Mouse (Mus musculus) ES-E14 (cell line): ENCODE measurements around the gene Rad51b. TPM values are rescaled to one million over a fixed set of nuclear protein-coding genes. Genes with fewer than 3 reads are reported as not detected.

Experiments used
- DNase-seq: peaks from one replicate; pipeline ENCODE4 v3.0.0-alpha.2; 2013; ENCODE audit warnings: low read depth, low spot score
- H3K27ac ChIP-seq: 2 replicates; pipeline ENCODE4 v1.5.1; 2012; ENCODE audit warnings: low read depth, mild to moderate bottlenecking, low read length, moderate library complexity, mixed read lengths; ENCODE audit not compliant: poor library complexity, insufficient read depth, severe bottlenecking
- H3K36me3 ChIP-seq: 2 replicates; pipeline ENCODE4 v1.6.1; 2012; ENCODE audit warnings: mild to moderate bottlenecking, low read length, moderate library complexity, mixed read lengths; ENCODE audit not compliant: control insufficient read depth, poor library complexity, insufficient read depth, severe bottlenecking
- H3K4me1 ChIP-seq, 2 experiments: fragments of 150-350 bp in 1 of 2; sonication (generic) in 1 of 2; 2 replicates each; pipeline ENCODE4 v1.6.1; 2012; ENCODE audit warnings: low read length in 2 of 2, mild to moderate bottlenecking in 1 of 2, mixed read lengths in 1 of 2; ENCODE audit not compliant: control insufficient read depth in 2 of 2, insufficient read depth in 2 of 2, poor library complexity in 1 of 2
- H3K4me3 ChIP-seq, 2 experiments: fragments of 150-350 bp in 1 of 2; sonication (generic) in 1 of 2; 2 replicates each; pipeline ENCODE4 v1.5.1; 2012; ENCODE audit warnings: low read length in 2 of 2, low read depth in 1 of 2, mild to moderate bottlenecking in 1 of 2, mixed read lengths in 1 of 2; ENCODE audit not compliant: insufficient read depth in 1 of 2, poor library complexity in 1 of 2, severe bottlenecking in 1 of 2
- H3K9ac ChIP-seq: 2 replicates; pipeline ENCODE4 v1.6.1; 2012; ENCODE audit warnings: low read depth, mild to moderate bottlenecking, low read length, mixed read lengths; ENCODE audit not compliant: poor library complexity, insufficient read depth, severe bottlenecking
- H3K9me3 ChIP-seq: fragments of 150-350 bp; sonication (generic); 2 replicates; pipeline ENCODE4 v1.6.1; 2012; ENCODE audit warnings: low read depth, mild to moderate bottlenecking, low read length; ENCODE audit not compliant: control insufficient read depth, insufficient read depth
- CHD2 ChIP-seq: IDR thresholded peaks from 2 replicates; pipeline ENCODE4 v1.6.1; 2014; ENCODE audit warnings: mild to moderate bottlenecking, low read depth, low read length, inconsistent platforms
- HCFC1 ChIP-seq: IDR thresholded peaks from 2 replicates; pipeline ENCODE4 v1.6.1; 2012; ENCODE audit warnings: low read length, inconsistent platforms, borderline replicate concordance; ENCODE audit not compliant: insufficient read depth
- MAFK ChIP-seq: IDR thresholded peaks from 2 replicates; pipeline ENCODE4 v1.6.1; 2014; ENCODE audit warnings: mild to moderate bottlenecking, low read depth, low read length, inconsistent platforms; ENCODE audit not compliant: insufficient read depth
- ZC3H11A ChIP-seq: IDR thresholded peaks from 2 replicates; pipeline ENCODE4 v1.6.1; 2012; ENCODE audit warnings: low read depth, mild to moderate bottlenecking, inconsistent platforms, low read length, borderline replicate concordance
- ZNF384 ChIP-seq: IDR thresholded peaks from 2 replicates; pipeline ENCODE4 v1.6.1; 2012; ENCODE audit warnings: low read depth, low read length, inconsistent platforms
- in situ Hi-C, 2 experiments: fragments of 600-800 bp; cut with MboI; formaldehyde crosslinking; loops; one replicate each; pipeline ENCODE4 v1.15.1; 2025; ENCODE audit warnings: low sequenced_read_pairs in 2 of 2, inconsistent platforms in 1 of 2; ENCODE audit not compliant: unreplicated experiment in 2 of 2
- total RNA-seq: library from RNA; depleted of rRNA; stranded (reverse); fragments of 300-350 nt; gene quantifications from 2 replicates; pipeline ENCODE4 v1.2.3, GENCODE M21; 2012

Rad51b gene
- total RNA-seq, 1 experiment = 6.7 TPM

DNA sequence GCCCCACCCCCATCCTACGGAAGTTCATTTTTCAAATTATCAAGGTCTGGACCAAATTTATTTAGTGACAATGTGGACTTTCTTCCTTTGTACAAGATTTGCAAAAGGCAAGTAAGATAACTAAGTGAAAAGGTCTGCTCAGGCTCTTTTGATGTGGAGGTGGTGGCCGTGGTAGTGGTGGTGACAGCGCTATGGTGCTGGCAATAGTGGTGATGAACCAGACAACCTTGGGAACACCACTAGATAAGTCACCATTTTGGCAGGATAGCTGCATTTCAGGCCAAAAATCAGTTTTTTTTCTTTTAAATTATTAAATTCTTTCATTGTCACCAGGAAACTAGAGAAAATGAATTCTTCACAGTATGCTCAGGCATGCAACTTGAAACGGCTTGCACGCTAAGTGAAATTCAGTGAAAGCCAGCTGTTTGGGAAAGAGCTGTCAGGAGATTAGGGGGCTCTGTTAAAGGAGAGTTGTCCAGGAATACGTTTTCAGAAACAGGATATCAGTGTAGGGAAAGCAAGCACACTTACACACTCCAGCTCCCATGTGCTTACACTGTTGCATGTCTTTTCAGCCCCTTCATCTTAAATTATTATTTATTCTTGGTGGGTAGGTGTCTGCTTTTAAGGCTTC is 179.4 kb downstream of the Rad51b start:
- Histone ChIP-seq H3K4me3 (no peak overlapping the region), H3K4me1 (no peaks in the 10 kb centered on the region), H3K36me3 (no peaks in the 10 kb centered on the region), H3K27ac (no peak overlapping the region), H3K9me3 (no peaks in the 10 kb centered on the region), H3K9ac (no peak overlapping the region)
- in situ Hi-C loops = no loop called here
- no peak for DNase-seq
- TF ChIP-seq HCFC1 = no peak
- TF ChIP-seq ZNF384 = no peak
- TF ChIP-seq ZC3H11A = no peak
- TF ChIP-seq MAFK = no peak

DNA sequence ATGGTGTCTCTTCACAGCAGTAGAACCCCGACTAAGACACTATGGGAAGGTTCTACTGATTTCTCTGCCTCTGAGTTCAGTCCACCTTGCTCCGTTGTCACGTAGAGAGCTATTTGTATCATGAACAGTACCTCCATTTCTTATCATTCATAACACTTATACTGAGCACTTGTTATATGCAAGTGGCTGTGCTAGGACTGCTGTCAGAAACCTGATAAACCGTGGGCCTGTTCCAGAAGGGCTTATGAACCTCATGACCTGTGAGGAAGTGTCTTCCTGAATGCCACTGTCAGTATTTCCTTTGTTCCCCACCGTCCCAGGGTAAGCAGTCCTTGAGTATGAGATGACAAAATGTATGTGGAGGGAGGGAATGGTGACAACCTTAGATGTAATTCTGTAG is 181.7 kb downstream of the Rad51b start:
- Histone ChIP-seq H3K9me3 (no peaks in the 10 kb centered on the region), H3K9ac (no peak overlapping the region), H3K4me3 (no peak overlapping the region), H3K36me3 (no peaks in the 10 kb centered on the region), H3K27ac (no peak overlapping the region), H3K4me1 (no peaks in the 10 kb centered on the region)
- TF ChIP-seq HCFC1 (no peak), ZNF384 (no peak), MAFK (no peak), ZC3H11A (no peak), CHD2 (no peak)
- DNase-seq = no peak
- in situ Hi-C loops = no loop called here

DNA sequence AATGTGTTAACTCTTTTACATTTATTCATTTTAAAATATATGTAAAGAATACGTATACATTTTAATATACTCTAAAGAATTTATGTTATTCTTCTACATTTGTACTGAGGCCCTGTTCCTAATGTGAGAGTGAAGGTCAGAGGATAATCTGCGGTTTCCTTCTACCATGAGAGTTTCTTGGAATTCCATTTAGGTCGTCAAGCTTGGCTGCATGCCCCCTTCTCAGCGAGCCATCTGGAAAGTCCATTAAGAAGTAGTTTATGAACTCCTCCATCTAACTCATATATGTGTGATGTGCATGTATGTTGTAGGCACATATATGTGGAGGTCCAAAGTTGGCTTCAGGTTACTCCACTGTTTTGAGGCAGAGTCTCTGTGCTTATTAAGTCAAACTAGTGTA is 188.4 kb downstream of the Rad51b start:
- Histone ChIP-seq H3K4me3 (no peak overlapping the region), H3K4me1 (no peaks in the 10 kb centered on the region), H3K9ac (no peak overlapping the region), H3K27ac (no peak overlapping the region), H3K36me3 (no peaks in the 10 kb centered on the region), H3K9me3 (no peaks in the 10 kb centered on the region)
- in situ Hi-C loops = no loop called here
- TF ChIP-seq MAFK = no peak
- TF ChIP-seq CHD2 = no peak
- no peak for TF ChIP-seq ZNF384
- TF ChIP-seq ZC3H11A = no peak
- TF ChIP-seq HCFC1 = no peak
- no peak for DNase-seq

DNA sequence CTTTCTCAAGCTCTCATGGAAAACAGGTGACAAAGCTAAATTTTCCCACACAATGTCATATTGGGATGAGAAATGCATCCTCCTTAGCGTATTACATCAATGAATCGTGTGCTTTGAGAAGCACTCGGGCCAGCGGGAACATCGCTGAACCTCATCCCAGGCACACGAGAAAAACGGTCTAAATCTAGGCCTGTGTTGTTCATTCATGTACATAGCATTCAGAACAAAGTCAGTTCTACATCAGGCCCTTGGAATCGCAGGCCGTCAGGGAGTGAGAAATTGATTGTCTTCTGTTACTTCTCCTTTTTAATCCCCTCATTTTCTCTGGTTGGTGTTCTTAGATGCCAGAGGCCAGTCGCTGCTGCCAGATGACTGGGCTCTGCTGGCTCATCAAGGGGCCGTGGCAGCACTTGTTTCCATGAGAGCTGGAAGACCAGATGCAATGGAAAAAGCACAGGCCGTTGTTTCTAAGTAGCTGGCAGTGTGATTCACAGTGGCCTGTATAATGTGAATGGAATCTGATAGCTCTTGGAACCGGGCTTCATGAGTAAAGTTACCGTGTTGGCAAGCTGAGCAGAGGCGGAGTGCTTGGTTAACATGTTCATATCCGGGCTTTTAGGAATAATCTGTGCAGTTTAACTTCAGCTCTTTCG is 191.6 kb downstream of the Rad51b start:
- Histone ChIP-seq H3K4me3 (no peak overlapping the region), H3K36me3 (no peaks in the 10 kb centered on the region), H3K4me1 (no peaks in the 10 kb centered on the region), H3K9me3 (no peaks in the 10 kb centered on the region), H3K27ac (no peak overlapping the region), H3K9ac (no peak overlapping the region)
- TF ChIP-seq ZNF384 (no peak), MAFK (no peak), ZC3H11A (no peak), HCFC1 (no peak), CHD2 (no peak)
- in situ Hi-C loops = no loop called here
- no peak for DNase-seq

DNA sequence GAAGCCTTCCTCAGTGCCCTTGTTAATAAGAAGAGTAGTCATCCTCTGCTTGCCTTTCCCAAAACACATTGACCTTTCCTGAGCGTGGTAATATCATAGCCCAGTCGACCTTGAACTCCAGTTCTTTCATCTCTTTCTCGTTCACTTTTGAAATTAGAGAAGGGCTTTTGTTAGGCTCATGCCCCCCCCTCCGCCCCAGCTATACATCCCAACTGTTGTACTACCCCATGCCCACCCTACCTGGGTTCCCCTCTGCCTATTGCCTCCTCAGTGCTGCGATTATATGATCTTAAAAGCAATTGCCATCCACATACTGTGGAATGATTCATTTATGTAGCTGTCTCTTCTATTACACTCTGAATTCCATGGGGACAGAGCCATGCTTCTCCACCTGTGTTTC is 193.5 kb downstream of the Rad51b start:
- no peak overlapping the region for H3K4me3 ChIP-seq
- TF ChIP-seq ZC3H11A (no peak), CHD2 (no peak), MAFK (no peak), HCFC1 (no peak), ZNF384 (no peak)
- DNase-seq = no peak
- H3K36me3 ChIP-seq = no peaks in the 10 kb centered on the region
- H3K4me1 ChIP-seq = no peaks in the 10 kb centered on the region
- H3K27ac ChIP-seq = no peak overlapping the region
- H3K9ac ChIP-seq = no peak overlapping the region
- in situ Hi-C loops = no loop called here
- no peaks in the 10 kb centered on the region for H3K9me3 ChIP-seq
